In the genomic region with DNA sequence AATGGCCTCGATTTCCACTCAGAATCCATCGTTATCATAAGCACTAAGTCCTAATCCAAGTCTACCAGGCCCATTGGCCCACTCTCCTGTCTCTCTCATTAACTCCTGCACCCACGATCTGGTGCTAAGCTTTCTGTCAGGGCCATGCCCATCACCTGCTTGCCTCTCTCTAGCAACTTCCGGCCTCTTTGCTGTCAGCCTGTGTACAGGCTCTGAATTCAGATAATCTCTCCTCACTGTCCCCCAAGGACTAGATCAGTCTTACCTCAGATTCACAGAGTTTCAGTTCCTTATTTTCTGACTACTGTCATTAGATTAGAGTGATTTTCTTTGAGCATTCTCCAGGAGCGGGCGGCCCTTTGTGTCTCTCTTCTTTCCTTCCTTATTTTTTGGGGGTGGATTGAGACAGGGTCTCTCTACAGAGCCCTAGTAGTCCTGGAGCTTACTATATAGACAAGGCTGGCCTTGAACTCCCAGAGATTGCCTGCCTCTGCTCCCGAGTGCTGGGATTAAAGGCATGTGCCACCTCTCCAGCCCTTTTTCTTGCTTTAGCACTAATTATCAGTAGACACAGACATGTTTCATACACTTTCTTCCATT, we compare ENCODE assay signal across 23 mouse cellular contexts. TPM values are rescaled to one million over a fixed set of nuclear protein-coding genes. Genes with fewer than 3 reads are reported as not detected.
DNase-seq lines count a peak whose midpoint lies in the region; ATAC-seq and TF ChIP-seq lines count a peak whose summit lies in the region.
"Had no signal": no experiment of that assay in that cellular context is flagged by ENCODE, and none has a peak within 500 bp of the region (broad histone marks: within the 10 kb centered on the region; RNA-seq: fewer than 3 reads in every experiment).

No protein-coding gene starts in this region.

- no peak overlapping the region for H3K4me3 ChIP-seq in liver, embryonic 11.5 days (ENCODE audit: low read depth, low read length)
- H3K4me3 ChIP-seq in bone marrow, adult 2 months (replicated peaks; ENCODE audit: control insufficient read depth, low read depth, low read length): no peak overlapping the region
- H3K4me3 ChIP-seq in layer of hippocampus, adult 2 months: no peak overlapping the region
- H3K4me3 ChIP-seq: embryonic facial prominence, embryonic 15.5 days; megakaryocyte, embryonic 14.5 days; myocyte; neural tube, embryonic 13.5 days had no signal

- H3K27me3 ChIP-seq in liver, embryonic 11.5 days (replicated peaks; ENCODE audit: control insufficient read depth, insufficient read depth, low read length): no peaks in the 10 kb centered on the region
- H3K27me3 ChIP-seq: embryonic facial prominence, embryonic 15.5 days; megakaryocyte, embryonic 14.5 days; neural tube, embryonic 13.5 days had no signal

- H3K36me3 ChIP-seq in liver, embryonic 11.5 days (ENCODE audit: control insufficient read depth, insufficient read depth, low read length): no peaks in the 10 kb centered on the region
- H3K36me3 ChIP-seq: embryonic facial prominence, embryonic 15.5 days; neural tube, embryonic 13.5 days had no signal

- no peak for TF ChIP-seq POLR2A in bone marrow, adult 2 months (IDR thresholded peaks at IDR 0.05; ENCODE audit: borderline replicate concordance, control insufficient read depth, low read depth, low read length)

- ATAC-seq in liver, embryonic 11.5 days (replicated peaks; ENCODE audit: low FRiP score): no peak
- ATAC-seq in monocyte, adult 5-6 weeks (replicated peaks; ENCODE audit: insufficient number of reproducible peaks, low FRiP score, low TSS enrichment, poor library complexity, severe bottlenecking): peak; percentile 61
- ATAC-seq: forebrain, embryonic 14.5 days; liver, postnatal 0 days had no signal

- TF ChIP-seq CTCF in bone marrow, adult 2 months (IDR thresholded peaks at IDR 0.05; ENCODE audit: control insufficient read depth, insufficient read depth, low read length): no peak
- TF ChIP-seq CTCF in layer of hippocampus, adult 2 months (conservative IDR thresholded peaks at IDR 0.05): no peak

- H3K4me1 ChIP-seq in liver, embryonic 11.5 days (replicated peaks; ENCODE audit: control insufficient read depth, insufficient read depth, low read length): no peaks in the 10 kb centered on the region
- H3K4me1 ChIP-seq in bone marrow, adult 2 months (ENCODE audit: control insufficient read depth, insufficient read depth, low read length): peaks cover 4% of the 10 kb centered on the region
- H3K4me1 ChIP-seq: embryonic facial prominence, embryonic 15.5 days; neural tube, embryonic 13.5 days had no signal

- no peak overlapping the region for H3K27ac ChIP-seq in liver, embryonic 11.5 days (ENCODE audit: low read depth, low read length)
- peak overlapping the region; percentile 54 for H3K27ac ChIP-seq in bone marrow, adult 2 months (ENCODE audit: control insufficient read depth, insufficient read depth, low read depth, low read length, poor library complexity)
- H3K27ac ChIP-seq in layer of hippocampus, adult 2 months: no peak overlapping the region
- H3K27ac ChIP-seq: embryonic facial prominence, embryonic 15.5 days; neural tube, embryonic 13.5 days had no signal

- DNase-seq in liver, embryonic 11.5 days (ENCODE audit: low spot score): peak; percentile 24
- no peak for DNase-seq in liver
- peak; percentile 71 to 74 for DNase-seq in B cell, adult 2 months
- DNase-seq in layer of hippocampus, adult 2 months (ENCODE audit: low spot score in 2 of 2): no peak
- DNase-seq in kidney, adult 9 months: no peak
- DNase-seq: adrenal gland, postnatal 14 days; cerebellum, adult 8-10 months; cerebellum, postnatal 36 days; kidney, adult 11 months; kidney, postnatal 14 days; layer of hippocampus, postnatal 36 days; liver, postnatal 0 days; lung, postnatal 10 days; midbrain, embryonic 14.5 days; thymus, postnatal 25 days had no signal

- no peak overlapping the region for H3K9ac ChIP-seq in liver, embryonic 11.5 days (ENCODE audit: low read depth, low read length)
- H3K9ac ChIP-seq: embryonic facial prominence, embryonic 15.5 days; liver, postnatal 0 days had no signal

- H3K9me3 ChIP-seq in liver, embryonic 11.5 days (ENCODE audit: control insufficient read depth, low read length): no peaks in the 10 kb centered on the region
- H3K9me3 ChIP-seq: embryonic facial prominence, embryonic 15.5 days; megakaryocyte, embryonic 14.5 days; neural tube, embryonic 13.5 days had no signal

- WGBS in liver, embryonic 11.5 days: 58% methylated on average over 7 of the region's 7 CpGs
- 34% methylated on average over 7 of the region's 7 CpGs for WGBS in bone marrow, adult 2 months

- H3K4me2 ChIP-seq in liver, embryonic 11.5 days: no peak overlapping the region
- H3K4me2 ChIP-seq: embryonic facial prominence, embryonic 15.5 days; heart, embryonic 11.5 days; neural tube, embryonic 13.5 days had no signal

RNA-seq across cellular contexts. Expression of gene Senp7, which starts 14.0 kb away (rescaled TPM):
- 24.1 and 29.2 TPM in 2 replicates for polyA plus RNA-seq in liver, embryonic 11.5 days (2014; fragmentation: Nextera tagmentation; extraction: Ambion mirVana)
- 21.4 and 32.6 TPM in 2 replicates for polyA plus RNA-seq in bone marrow, adult 2 months (2011; ENCODE audit: insufficient read depth, insufficient read length, low replicate concordance, missing spikeins)
- 26.3 to 54.9 TPM (median 30.8 TPM) in 3 replicates for total RNA-seq in monocyte, adult 5-6 weeks (2017)
- total RNA-seq in layer of hippocampus, adult 2 months (2021): 10 to 100 TPM; 42.3 to 53.5 TPM

RNA-seq across cellular contexts. Expression of gene Trmt10c, which starts 24.5 kb away (rescaled TPM):
- polyA plus RNA-seq in liver, embryonic 11.5 days (2014; fragmentation: Nextera tagmentation; extraction: Ambion mirVana): 38.5 and 41.8 TPM in 2 replicates
- polyA plus RNA-seq in bone marrow, adult 2 months (2011; ENCODE audit: insufficient read depth, insufficient read length, low replicate concordance, missing spikeins): 7.1 and 8.5 TPM in 2 replicates
- total RNA-seq in monocyte, adult 5-6 weeks (2017): 26.5 to 36.3 TPM (median 32.0 TPM) in 3 replicates
- total RNA-seq in layer of hippocampus, adult 2 months (2021): 1 to 10 TPM; 9.3 to 10.0 TPM

RNA-seq across cellular contexts. Expression of gene Pcnp, which starts 32.6 kb away (rescaled TPM):
- 195 and 210 TPM in 2 replicates for polyA plus RNA-seq in liver, embryonic 11.5 days (2014; fragmentation: Nextera tagmentation; extraction: Ambion mirVana)
- polyA plus RNA-seq in bone marrow, adult 2 months (2011; ENCODE audit: insufficient read depth, insufficient read length, low replicate concordance, missing spikeins): 71.5 and 97.1 TPM in 2 replicates
- 107 to 153 TPM (median 130 TPM) in 3 replicates for total RNA-seq in monocyte, adult 5-6 weeks (2017)
- 100 to 1,000 TPM; 145 to 161 TPM for total RNA-seq in layer of hippocampus, adult 2 months (2021)

Comparison
In these comparisons a context has a peak if more than half of its experiments do, and no peak if none do; other contexts are left out.
1. DNase-seq: peak in liver, embryonic 11.5 days (single experiment) and B cell, adult 2 months (2 of 2); none in liver (single experiment), layer of hippocampus, adult 2 months (0 of 2) and kidney, adult 9 months (single experiment).